Mouse (Mus musculus): ENCODE data around the gene Apom. TPM values are rescaled to one million over a fixed set of nuclear protein-coding genes. Genes with fewer than 3 reads are reported as not detected.

Apom gene
- polyA plus RNA-seq, 1 experiment from 2014 or later: 0.56 TPM

DNA sequence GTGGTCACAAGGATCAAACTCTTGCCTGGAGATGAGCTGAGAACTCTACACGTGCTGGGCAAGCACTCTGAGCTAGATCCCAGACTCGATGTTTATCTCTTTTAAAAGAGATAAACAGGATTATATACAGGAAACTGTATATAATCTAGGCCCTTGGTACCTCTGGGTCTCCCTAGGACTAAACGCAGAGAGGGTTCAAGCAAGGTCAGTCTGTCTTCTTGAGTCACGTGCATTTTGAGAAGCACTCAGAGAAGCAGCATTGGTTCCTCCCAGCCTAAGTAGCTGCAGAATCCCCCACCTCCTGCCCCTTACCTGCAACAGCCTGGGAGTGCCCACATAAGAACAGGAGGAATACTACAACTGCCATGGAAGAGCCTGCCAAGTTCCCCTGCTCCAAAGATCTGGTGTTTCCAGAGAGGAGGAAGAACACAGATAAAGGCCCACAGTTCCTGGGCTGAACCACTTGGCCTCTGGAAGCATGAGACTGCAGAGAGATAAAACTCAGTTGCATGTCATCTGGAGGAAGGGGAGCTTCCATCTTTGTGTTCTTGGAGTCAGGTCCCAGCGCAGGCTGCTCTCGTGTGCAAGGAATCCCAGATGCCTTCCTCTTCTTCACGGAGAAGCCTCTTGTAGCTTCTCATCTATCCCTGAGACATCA is 46.5 kb downstream of the Apom start, which contains the start of gene Ly6g6f:
Ly6g6f (minus strand) TSS at position 403 of the 658 bp plus-strand sequence.
- H3K4me1 ChIP-seq: peaks cover 7% of the 10 kb centered on the region
- no peak within 1 kb of the TSS for H3K27ac ChIP-seq
- no peaks in the 10 kb centered on the region for H3K36me3 ChIP-seq (replicated peaks)
- H3K4me2 ChIP-seq: no peak within 1 kb of the TSS
- no peaks in the 10 kb centered on the region for H3K27me3 ChIP-seq (replicated peaks)
- 86% methylated on average over 7 of the region's 7 CpGs for WGBS
- no peak within 1 kb of the TSS for H3K4me3 ChIP-seq
- ATAC-seq (replicated peaks): no peak
- H3K9ac ChIP-seq: no peak within 1 kb of the TSS
- no peaks in the 10 kb centered on the region for H3K9me3 ChIP-seq

DNA sequence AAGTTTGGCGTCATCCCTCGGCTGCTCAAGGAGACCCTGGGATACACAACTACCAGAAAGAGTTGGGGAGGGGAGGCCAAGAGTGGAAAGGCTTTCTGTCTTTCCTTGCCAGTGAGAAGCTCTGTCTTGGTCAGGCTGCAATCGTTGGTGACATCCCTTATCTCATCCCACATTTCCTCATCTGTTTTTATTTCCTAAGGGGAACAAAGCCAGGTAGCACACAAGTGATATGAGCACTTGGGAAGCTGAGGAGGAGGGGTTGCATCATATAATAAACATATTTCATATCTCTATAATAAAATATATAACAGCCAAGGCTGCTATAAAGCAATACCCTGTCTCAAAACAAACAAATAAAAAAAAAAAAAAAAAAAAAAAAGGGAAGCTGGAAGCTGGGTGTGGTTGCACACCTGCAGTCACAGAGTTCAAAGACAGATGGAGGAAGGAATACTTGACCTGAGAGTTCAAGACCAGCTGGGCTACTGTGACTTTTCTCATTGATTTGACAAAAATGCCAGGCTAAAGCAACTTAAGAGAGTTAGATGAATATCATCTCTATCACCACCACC is 47.8 kb downstream of the Apom start:
- 85% methylated on average over 3 of the region's 3 CpGs for WGBS
- Histone ChIP-seq H3K4me3 (no peak overlapping the region), H3K27me3 (replicated peaks) (no peaks in the 10 kb centered on the region), H3K27ac (no peak overlapping the region), H3K36me3 (replicated peaks) (no peaks in the 10 kb centered on the region), H3K4me2 (no peak overlapping the region), H3K9ac (no peak overlapping the region), H3K9me3 (no peaks in the 10 kb centered on the region), H3K4me1 (no peaks in the 10 kb centered on the region)
- no peak for ATAC-seq (replicated peaks)

DNA sequence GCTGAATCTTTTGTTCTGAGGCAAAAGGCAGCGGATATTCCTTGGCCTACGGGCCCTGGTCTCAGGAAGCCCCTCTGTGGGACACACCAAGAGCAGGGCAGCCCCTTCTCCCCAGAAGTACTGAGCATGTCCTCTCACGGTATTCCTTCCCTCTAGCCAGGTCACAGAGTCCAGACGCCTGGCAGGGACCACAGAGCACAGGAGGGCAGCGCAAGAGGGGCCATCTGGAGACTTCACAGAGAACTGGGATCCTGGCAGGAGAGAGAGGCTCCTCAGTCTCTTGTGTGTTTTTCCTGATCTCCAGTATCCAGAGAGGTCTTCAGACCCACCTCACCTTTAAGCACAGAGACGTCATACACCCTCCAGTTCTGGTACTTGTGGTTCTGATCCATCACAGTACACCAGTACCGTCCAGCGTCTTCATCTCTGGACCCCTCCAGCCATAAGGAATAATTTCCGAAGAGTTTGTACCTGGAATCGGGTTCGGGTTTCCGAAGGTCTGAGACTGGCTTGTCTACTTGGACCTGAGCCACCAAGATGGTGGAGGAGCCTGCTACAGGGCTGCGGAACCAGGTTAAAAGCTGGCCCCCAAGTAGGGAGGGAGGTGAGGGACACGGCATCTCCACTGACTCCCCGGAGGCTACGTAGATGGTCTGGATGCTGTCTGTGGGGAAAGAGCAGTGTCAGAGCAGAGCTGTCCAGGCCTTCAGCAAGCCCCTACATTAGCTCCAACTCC is 48.8 kb downstream of the Apom start:
- Histone ChIP-seq H3K4me3 (no peak overlapping the region), H3K4me2 (no peak overlapping the region), H3K27me3 (replicated peaks) (no peaks in the 10 kb centered on the region), H3K4me1 (peaks cover under 1% of the 10 kb centered on the region; the same call in 1 of the 2 replicates), H3K9me3 (no peaks in the 10 kb centered on the region), H3K36me3 (replicated peaks) (no peaks in the 10 kb centered on the region), H3K9ac (no peak overlapping the region), H3K27ac (no peak overlapping the region)
- WGBS: 83% methylated on average over 16 of the region's 16 CpGs
- no peak for ATAC-seq (replicated peaks)

DNA sequence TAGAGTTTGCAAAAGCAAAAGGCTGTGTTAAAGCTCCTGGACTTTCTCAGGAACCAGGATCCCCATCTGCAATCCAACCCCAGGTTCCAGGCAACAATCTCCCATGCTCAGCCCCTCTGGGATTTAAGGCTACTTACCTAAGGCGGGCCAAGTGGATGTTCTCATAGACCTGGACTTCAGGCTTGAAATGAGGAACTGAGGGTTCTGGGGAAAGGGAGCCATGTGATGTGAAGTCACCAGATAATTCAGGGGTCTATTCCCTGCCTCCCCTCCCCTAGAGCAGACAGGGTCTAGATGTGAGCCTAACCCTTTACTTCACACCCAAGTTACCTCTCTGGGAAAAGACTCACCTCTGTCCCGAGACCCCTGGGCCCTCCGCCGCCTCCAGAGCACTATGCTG is 51.1 kb downstream of the Apom start:
- Histone ChIP-seq H3K9me3 (no peaks in the 10 kb centered on the region), H3K27me3 (replicated peaks) (no peaks in the 10 kb centered on the region), H3K4me3 (no peak overlapping the region), H3K36me3 (replicated peaks) (no peaks in the 10 kb centered on the region), H3K4me2 (no peak overlapping the region), H3K27ac (no peak overlapping the region), H3K4me1 (peaks cover 11% of the 10 kb centered on the region; the same call in 1 of the 2 replicates), H3K9ac (no peak overlapping the region)
- ATAC-seq (replicated peaks): no peak
- WGBS: 87% methylated on average over 4 of the region's 4 CpGs

DNA sequence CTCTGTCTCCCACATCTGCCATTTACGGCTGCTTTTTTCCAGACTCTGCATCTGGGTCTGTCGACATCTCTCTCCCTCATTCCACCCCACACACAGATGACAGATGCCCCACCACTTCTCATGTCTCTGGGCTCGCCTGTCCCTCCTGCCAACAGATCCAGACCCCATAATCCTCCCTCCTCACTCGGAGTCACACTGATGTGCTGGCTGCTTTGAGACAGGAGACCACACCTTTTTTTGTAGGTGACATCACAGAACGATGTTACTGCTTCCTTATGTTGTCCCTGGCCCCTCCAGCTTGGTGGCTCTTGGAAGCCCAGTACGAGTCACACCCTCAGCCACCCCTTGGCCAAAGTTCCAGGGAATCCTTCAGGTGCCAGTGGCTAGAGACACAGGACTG is 51.6 kb downstream of the Apom start:
- H3K4me3 ChIP-seq: no peak overlapping the region
- peaks cover 11% of the 10 kb centered on the region; the same call in 1 of the 2 replicates for H3K4me1 ChIP-seq
- 62% methylated on average over 6 of the region's 6 CpGs for WGBS
- H3K9ac ChIP-seq: no peak overlapping the region
- no peak overlapping the region for H3K4me2 ChIP-seq
- no peaks in the 10 kb centered on the region for H3K36me3 ChIP-seq (replicated peaks)
- no peaks in the 10 kb centered on the region for H3K27me3 ChIP-seq (replicated peaks)
- no peaks in the 10 kb centered on the region for H3K9me3 ChIP-seq
- no peak overlapping the region for H3K27ac ChIP-seq
- ATAC-seq (replicated peaks): no peak

DNA sequence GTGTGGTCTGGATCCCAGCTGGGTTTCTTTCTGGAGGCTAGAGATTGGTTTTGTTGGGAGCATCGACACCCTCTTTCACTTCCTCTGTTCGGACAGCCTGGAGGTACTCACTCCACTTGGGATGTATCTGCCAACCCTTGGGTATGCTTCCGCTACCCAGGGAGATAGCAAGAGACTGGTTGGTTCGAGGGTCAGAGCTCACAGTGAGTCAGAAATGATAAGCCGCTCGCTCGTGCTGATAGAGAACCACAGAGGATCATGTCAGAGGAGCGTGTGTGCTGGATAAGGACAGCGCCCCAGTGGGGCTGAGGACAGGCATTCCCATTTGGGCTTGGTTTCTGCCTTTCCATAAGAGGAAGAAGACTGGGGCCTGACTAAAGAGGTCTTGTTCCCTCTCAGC is 52.1 kb downstream of the Apom start:
- Histone ChIP-seq H3K27me3 (replicated peaks) (no peaks in the 10 kb centered on the region), H3K36me3 (replicated peaks) (no peaks in the 10 kb centered on the region), H3K9ac (no peak overlapping the region), H3K9me3 (no peaks in the 10 kb centered on the region), H3K4me2 (no peak overlapping the region), H3K27ac (no peak overlapping the region), H3K4me3 (no peak overlapping the region), H3K4me1 (peaks cover 11% of the 10 kb centered on the region; the same call in 1 of the 2 replicates)
- no peak for ATAC-seq (replicated peaks)
- 72% methylated on average over 9 of the region's 9 CpGs for WGBS

Other genes starting within 250 kb of the Apom start
- gene C2, start 233.8 kb downstream of the Apom start, polyA plus RNA-seq (2015; fragmentation: Nextera tagmentation; extraction: Ambion mirVana): 2.1 and 3.1 TPM in 2 replicates
- 113 and 119 TPM in 2 replicates for gene Ehmt2, start 233.6 kb downstream of the Apom start, polyA plus RNA-seq (2015; fragmentation: Nextera tagmentation; extraction: Ambion mirVana)
- gene Slc44a4, start 217.6 kb downstream of the Apom start, polyA plus RNA-seq (2015; fragmentation: Nextera tagmentation; extraction: Ambion mirVana): not detected in 2 replicates
- 36.1 and 41.1 TPM in 2 replicates for gene Neu1, start 200.8 kb downstream of the Apom start, polyA plus RNA-seq (2015; fragmentation: Nextera tagmentation; extraction: Ambion mirVana)
- gene Hspa1b, start 172.8 kb downstream of the Apom start, polyA plus RNA-seq (2015; fragmentation: Nextera tagmentation; extraction: Ambion mirVana): 0.24 and 0.31 TPM in 2 replicates
- not detected in 2 replicates for gene Gm20481, start 162.1 kb downstream of the Apom start, polyA plus RNA-seq (2015; fragmentation: Nextera tagmentation; extraction: Ambion mirVana)
- 12.7 and 13.3 TPM in 2 replicates for gene Hspa1a, start 159.9 kb downstream of the Apom start, polyA plus RNA-seq (2015; fragmentation: Nextera tagmentation; extraction: Ambion mirVana)
- gene Hspa1l, start 159.3 kb downstream of the Apom start, polyA plus RNA-seq (2015; fragmentation: Nextera tagmentation; extraction: Ambion mirVana): 1.2 and 1.5 TPM in 2 replicates
- 103 and 111 TPM in 2 replicates for gene Lsm2, start 150.2 kb downstream of the Apom start, polyA plus RNA-seq (2015; fragmentation: Nextera tagmentation; extraction: Ambion mirVana)
- gene Vars, start 131.1 kb downstream of the Apom start, polyA plus RNA-seq (2015; fragmentation: Nextera tagmentation; extraction: Ambion mirVana): 63.1 and 70.2 TPM in 2 replicates
- gene Vwa7, start 115.5 kb downstream of the Apom start, polyA plus RNA-seq (2015; fragmentation: Nextera tagmentation; extraction: Ambion mirVana): 0.06 and 0.15 TPM in 2 replicates
- gene Sapcd1, start 104.0 kb downstream of the Apom start, polyA plus RNA-seq (2015; fragmentation: Nextera tagmentation; extraction: Ambion mirVana): 2.5 and 2.7 TPM in 2 replicates
- gene Msh5, start 85.3 kb downstream of the Apom start, polyA plus RNA-seq (2015; fragmentation: Nextera tagmentation; extraction: Ambion mirVana): 1.6 and 3.3 TPM in 2 replicates
- gene Clic1, start 82.1 kb downstream of the Apom start, polyA plus RNA-seq (2015; fragmentation: Nextera tagmentation; extraction: Ambion mirVana): 62.4 and 72.1 TPM in 2 replicates
- gene Ddah2, start 73.0 kb downstream of the Apom start, polyA plus RNA-seq (2015; fragmentation: Nextera tagmentation; extraction: Ambion mirVana): 337 and 380 TPM in 2 replicates
- gene Ly6g6c, start 66.7 kb downstream of the Apom start, polyA plus RNA-seq (2015; fragmentation: Nextera tagmentation; extraction: Ambion mirVana): 0.31 TPM in 1 of 2 replicates, not detected in the other
- 0.21 and 0.43 TPM in 2 replicates for gene Mpig6b, start 65.9 kb downstream of the Apom start, polyA plus RNA-seq (2015; fragmentation: Nextera tagmentation; extraction: Ambion mirVana)
- gene Ly6g6e, start 55.1 kb downstream of the Apom start, polyA plus RNA-seq (2015; fragmentation: Nextera tagmentation; extraction: Ambion mirVana): 0.21 and 0.32 TPM in 2 replicates
- 1.9 and 2.5 TPM in 2 replicates for gene Ly6g6d, start 54.0 kb downstream of the Apom start, polyA plus RNA-seq (2015; fragmentation: Nextera tagmentation; extraction: Ambion mirVana)
- gene Ly6g6f, start 46.4 kb downstream of the Apom start, polyA plus RNA-seq (2015; fragmentation: Nextera tagmentation; extraction: Ambion mirVana): not detected in 2 replicates
- gene Abhd16a, start 42.8 kb downstream of the Apom start, polyA plus RNA-seq (2015; fragmentation: Nextera tagmentation; extraction: Ambion mirVana): 105 and 113 TPM in 2 replicates
- gene Ly6g5c, start 23.8 kb downstream of the Apom start, polyA plus RNA-seq (2015; fragmentation: Nextera tagmentation; extraction: Ambion mirVana): not detected in 2 replicates
- 1.1 and 2.2 TPM in 2 replicates for gene Ly6g5b, start 16.6 kb downstream of the Apom start, polyA plus RNA-seq (2015; fragmentation: Nextera tagmentation; extraction: Ambion mirVana)
- 25.9 and 28.9 TPM in 2 replicates for gene Gpank1, start 10.6 kb downstream of the Apom start, polyA plus RNA-seq (2015; fragmentation: Nextera tagmentation; extraction: Ambion mirVana)
- 316 and 319 TPM in 2 replicates for gene Csnk2b, start 10.0 kb downstream of the Apom start, polyA plus RNA-seq (2015; fragmentation: Nextera tagmentation; extraction: Ambion mirVana)
- gene D17H6S53E, start 5.7 kb downstream of the Apom start, polyA plus RNA-seq (2015; fragmentation: Nextera tagmentation; extraction: Ambion mirVana): 8.3 and 9.6 TPM in 2 replicates
- gene Bag6, start 3.1 kb upstream of the Apom start, polyA plus RNA-seq (2015; fragmentation: Nextera tagmentation; extraction: Ambion mirVana): 82.9 and 83.4 TPM in 2 replicates
- gene Prrc2a, start 32.8 kb upstream of the Apom start, polyA plus RNA-seq (2015; fragmentation: Nextera tagmentation; extraction: Ambion mirVana): 188 and 203 TPM in 2 replicates
- 7.3 and 8.2 TPM in 2 replicates for gene Aif1, start 44.0 kb upstream of the Apom start, polyA plus RNA-seq (2015; fragmentation: Nextera tagmentation; extraction: Ambion mirVana)
- gene Lst1, start 56.4 kb upstream of the Apom start, polyA plus RNA-seq (2015; fragmentation: Nextera tagmentation; extraction: Ambion mirVana): 7.6 and 9.2 TPM in 2 replicates
- gene Ltb, start 62.4 kb upstream of the Apom start, polyA plus RNA-seq (2015; fragmentation: Nextera tagmentation; extraction: Ambion mirVana): 0.58 and 0.78 TPM in 2 replicates
- not detected in 2 replicates for gene Tnf, start 70.0 kb upstream of the Apom start, polyA plus RNA-seq (2015; fragmentation: Nextera tagmentation; extraction: Ambion mirVana)
- gene Lta, start 73.3 kb upstream of the Apom start, polyA plus RNA-seq (2015; fragmentation: Nextera tagmentation; extraction: Ambion mirVana): 0.32 and 0.69 TPM in 2 replicates
- gene Gm16181, start 88.8 kb upstream of the Apom start, polyA plus RNA-seq (2015; fragmentation: Nextera tagmentation; extraction: Ambion mirVana): 1.6 TPM in 1 of 2 replicates, not detected in the other
- 94.4 and 100 TPM in 2 replicates for gene Atp6v1g2, start 101.6 kb upstream of the Apom start, polyA plus RNA-seq (2015; fragmentation: Nextera tagmentation; extraction: Ambion mirVana)
- 11.7 and 11.8 TPM in 2 replicates for gene Nfkbil1, start 103.7 kb upstream of the Apom start, polyA plus RNA-seq (2015; fragmentation: Nextera tagmentation; extraction: Ambion mirVana)
- gene Ddx39b, start 109.7 kb upstream of the Apom start, polyA plus RNA-seq (2015; fragmentation: Nextera tagmentation; extraction: Ambion mirVana): 379 and 391 TPM in 2 replicates
- gene H2-D1, start 130.7 kb upstream of the Apom start, polyA plus RNA-seq (2015; fragmentation: Nextera tagmentation; extraction: Ambion mirVana): 93.4 and 105 TPM in 2 replicates
- 0.54 and 0.70 TPM in 2 replicates for gene H2-Q1, start 188.4 kb upstream of the Apom start, polyA plus RNA-seq (2015; fragmentation: Nextera tagmentation; extraction: Ambion mirVana)
- gene H2-Q2, start 210.2 kb upstream of the Apom start, polyA plus RNA-seq (2015; fragmentation: Nextera tagmentation; extraction: Ambion mirVana): 3.0 and 3.8 TPM in 2 replicates
- 0.88 and 1.3 TPM in 2 replicates for gene H2-Q4, start 247.6 kb upstream of the Apom start, polyA plus RNA-seq (2015; fragmentation: Nextera tagmentation; extraction: Ambion mirVana)